Mouse (Mus musculus) E14TG2a.4 (cell line): ENCODE measurements around the gene Oxa1l.

Experiments
- CTCF ChIP-seq: conservative IDR thresholded peaks from 2 replicates; pipeline ENCODE4 v1.5.1; 2014; ENCODE audit warnings: low read length
- POU5F1 ChIP-seq: IDR thresholded peaks from 2 replicates; pipeline ENCODE4 v1.6.1; 2014; ENCODE audit warnings: low read length, borderline replicate concordance

- TF ChIP-seq CTCF (no peak), POU5F1 (no peak)
These were observed 29.5 kb upstream of the Oxa1l start for GRCm38 (mm10) chr14:54331178-54331577.
